Mouse (Mus musculus) erythroblast, embryonic 14.5 days (primary cell): ENCODE measurements around the gene Ap2b1.

Experiments used
- GATA1 ChIP-seq: IDR thresholded peaks from 2 replicates; pipeline ENCODE4 v1.6.1; 2012; ENCODE audit warnings: low read length, inconsistent platforms, mixed read lengths
- TAL1 ChIP-seq: IDR thresholded peaks from 3 replicates; pipeline ENCODE4 v1.6.1; 2012; ENCODE audit warnings: low read length, inconsistent platforms, mixed read lengths

GRCm38 (mm10) chr11:83302526-83303251, 3.9 kb downstream of the Ap2b1 start, which contains the start of gene Pex12:
- no peak for TF ChIP-seq GATA1
- no peak for TF ChIP-seq TAL1
